Mouse (Mus musculus) midbrain, embryonic 15.5 days (tissue): ENCODE measurements around the gene Bace2. TPM values are rescaled to one million over a fixed set of nuclear protein-coding genes. Genes with fewer than 3 reads are reported as not detected.
A peak's percentile ranks its signal among the peaks of the same experiment; 100 is the strongest.

Experiments
- ATAC-seq: fragments of 200-750 bp; cut with Nextera tagmentation; replicated peaks from 2 replicates; pipeline ENCODE4 v1.8.0; 2017; ENCODE audit warnings: moderate TSS enrichment
- H3K27ac ChIP-seq: fragments of 300-500 bp; sonication (generic); 2 replicates; pipeline ENCODE4 v1.5.1; 2015; ENCODE audit warnings: mild to moderate bottlenecking, inconsistent platforms
- H3K27me3 ChIP-seq: fragments of 300-500 bp; sonication (generic); replicated peaks from 2 replicates; pipeline ENCODE4 v1.6.1; 2015; ENCODE audit warnings: inconsistent platforms
- H3K36me3 ChIP-seq: fragments of 300-500 bp; sonication (generic); replicated peaks from 2 replicates; pipeline ENCODE4 v1.6.1; 2015; ENCODE audit warnings: inconsistent platforms
- H3K4me1 ChIP-seq: fragments of 300-500 bp; sonication (generic); 2 replicates; pipeline ENCODE4 v1.6.1; 2015; ENCODE audit warnings: inconsistent platforms
- H3K4me2 ChIP-seq: fragments of 300-500 bp; sonication (generic); 2 replicates; pipeline ENCODE4 v1.6.1; 2015; ENCODE audit warnings: inconsistent platforms, mild to moderate bottlenecking, moderate library complexity
- H3K4me3 ChIP-seq: fragments of 300-500 bp; sonication (generic); 2 replicates; pipeline ENCODE4 v1.5.1; 2015; ENCODE audit warnings: mild to moderate bottlenecking, inconsistent platforms
- H3K9ac ChIP-seq: fragments of 300-500 bp; sonication (generic); 2 replicates; pipeline ENCODE4 v1.6.1; 2015; ENCODE audit warnings: mild to moderate bottlenecking, inconsistent platforms
- H3K9me3 ChIP-seq: fragments of 300-500 bp; sonication (generic); 2 replicates; pipeline ENCODE4 v1.6.1; 2016; ENCODE audit warnings: inconsistent platforms
- WGBS: fragments of 180-500 bp; shearing (Covaris S2); methylation state at CpG from one replicate; pipeline ENCODE4 v1.1.7; 2015; ENCODE audit warnings: mixed read lengths; 5-methylcytosine and 5-hydroxymethylcytosine counted together
- polyA plus RNA-seq: library from polyadenylated mRNA; unstranded; fragments of >200 nt; fragmentation: Nextera tagmentation; extraction: Ambion mirVana; gene quantifications from 2 replicates; pipeline ENCODE4 v1.2.1, GENCODE M21; 2015

Gene Bace2
- polyA plus RNA-seq, 1 experiment from 2014 or later = 5.5 TPM

- no peak for ATAC-seq
- Histone ChIP-seq H3K36me3 (no peaks in the 10 kb centered on the region), H3K27me3 (no peaks in the 10 kb centered on the region), H3K9ac (no peak overlapping the region), H3K4me2 (no peak overlapping the region), H3K4me1 (no peaks in the 10 kb centered on the region), H3K9me3 (no peaks in the 10 kb centered on the region), H3K27ac (no peak overlapping the region), H3K4me3 (no peak overlapping the region)
Measured at GRCm38 (mm10) chr16:97447386-97447785, 90.8 kb downstream of the Bace2 start.

- no peak for ATAC-seq
- Histone ChIP-seq H3K9ac (no peak overlapping the region), H3K36me3 (no peaks in the 10 kb centered on the region), H3K9me3 (no peaks in the 10 kb centered on the region), H3K27me3 (no peaks in the 10 kb centered on the region), H3K27ac (no peak overlapping the region), H3K4me2 (no peak overlapping the region), H3K4me3 (no peak overlapping the region), H3K4me1 (0 out of 2 replicates have a peak, but pooled peaks cover 2% of the 10 kb centered on the region)
- WGBS = 78% methylated on average over 1 of the region's 1 CpGs
Measured at GRCm38 (mm10) chr16:97459831-97460230, 103.3 kb downstream of the Bace2 start.

GRCm38 (mm10) chr16:97461271-97461670 lies 104.7 kb downstream of the Bace2 start:
- Histone ChIP-seq H3K4me2 (no peak overlapping the region), H3K36me3 (no peaks in the 10 kb centered on the region), H3K4me1 (0 out of 2 replicates have a peak, but pooled peaks cover 2% of the 10 kb centered on the region), H3K27ac (no peak overlapping the region), H3K9ac (no peak overlapping the region), H3K9me3 (no peaks in the 10 kb centered on the region), H3K4me3 (no peak overlapping the region), H3K27me3 (no peaks in the 10 kb centered on the region)
- 69% methylated on average over 2 of the region's 2 CpGs for WGBS
- ATAC-seq = no peak

- H3K27ac ChIP-seq = no peak within 1 kb of the TSS
- H3K9me3 ChIP-seq = no peaks in the 10 kb centered on the region
- H3K4me2 ChIP-seq = no peak within 1 kb of the TSS
- WGBS = 26% methylated on average over 4 of the region's 4 CpGs
- H3K4me1 ChIP-seq = 0 out of 2 replicates have a peak, but pooled peaks cover 2% of the 10 kb centered on the region
- no peak within 1 kb of the TSS for H3K4me3 ChIP-seq
- no peaks in the 10 kb centered on the region for H3K36me3 ChIP-seq
- ATAC-seq = 0 out of 2 replicates have a peak, but pooled peaks have one; percentile 37
- no peaks in the 10 kb centered on the region for H3K27me3 ChIP-seq
- H3K9ac ChIP-seq = no peak within 1 kb of the TSS
Measured at GRCm38 (mm10) chr16:97462481-97463181, 106.1 kb downstream of the Bace2 start, which contains the start of gene Mx1. Mx1 (minus strand) TSS chr16:97462907.

- Histone ChIP-seq H3K4me3 (no peak overlapping the region), H3K27me3 (no peaks in the 10 kb centered on the region), H3K4me1 (0 out of 2 replicates have a peak, but pooled peaks cover 2% of the 10 kb centered on the region), H3K4me2 (no peak overlapping the region), H3K9me3 (no peaks in the 10 kb centered on the region), H3K9ac (no peak overlapping the region), H3K36me3 (no peaks in the 10 kb centered on the region), H3K27ac (no peak overlapping the region)
- ATAC-seq = no peak
- WGBS = 55% methylated on average over 4 of the region's 4 CpGs
Measured at GRCm38 (mm10) chr16:97466182-97466957, 109.8 kb downstream of the Bace2 start.

GRCm38 (mm10) chr16:97467472-97467871 lies 110.9 kb downstream of the Bace2 start:
- H3K27me3 ChIP-seq = no peaks in the 10 kb centered on the region
- ATAC-seq = no peak
- WGBS = 79% methylated on average over 3 of the region's 3 CpGs
- H3K4me3 ChIP-seq = no peak overlapping the region
- no peaks in the 10 kb centered on the region for H3K4me1 ChIP-seq
- H3K4me2 ChIP-seq = no peak overlapping the region
- no peak overlapping the region for H3K9ac ChIP-seq
- H3K36me3 ChIP-seq = no peaks in the 10 kb centered on the region
- H3K9me3 ChIP-seq = no peaks in the 10 kb centered on the region
- H3K27ac ChIP-seq = no peak overlapping the region

GRCm38 (mm10) chr16:97467993-97468791 lies 111.7 kb downstream of the Bace2 start:
- Histone ChIP-seq H3K4me3 (no peak overlapping the region), H3K36me3 (no peaks in the 10 kb centered on the region), H3K4me1 (no peaks in the 10 kb centered on the region), H3K27me3 (no peaks in the 10 kb centered on the region), H3K27ac (no peak overlapping the region), H3K4me2 (no peak overlapping the region), H3K9ac (no peak overlapping the region), H3K9me3 (no peaks in the 10 kb centered on the region)
- WGBS = 80% methylated on average over 4 of the region's 4 CpGs
- ATAC-seq = no peak

GRCm38 (mm10) chr16:97474671-97475070 lies 118.1 kb downstream of the Bace2 start:
- Histone ChIP-seq H3K9me3 (no peaks in the 10 kb centered on the region), H3K4me1 (no peaks in the 10 kb centered on the region), H3K4me2 (no peak overlapping the region), H3K27me3 (no peaks in the 10 kb centered on the region), H3K36me3 (no peaks in the 10 kb centered on the region), H3K9ac (no peak overlapping the region), H3K4me3 (no peak overlapping the region), H3K27ac (no peak overlapping the region)
- no peak for ATAC-seq
- WGBS = 93% methylated on average over 2 of the region's 2 CpGs

GRCm38 (mm10) chr16:97475581-97475980 lies 119.0 kb downstream of the Bace2 start:
- Histone ChIP-seq H3K27ac (no peak overlapping the region), H3K36me3 (no peaks in the 10 kb centered on the region), H3K4me3 (no peak overlapping the region), H3K9ac (no peak overlapping the region), H3K27me3 (no peaks in the 10 kb centered on the region), H3K4me2 (no peak overlapping the region), H3K4me1 (no peaks in the 10 kb centered on the region), H3K9me3 (no peaks in the 10 kb centered on the region)
- 95% methylated on average over 3 of the region's 3 CpGs for WGBS
- ATAC-seq = no peak

GRCm38 (mm10) chr16:97476524-97476923 lies 120.0 kb downstream of the Bace2 start:
- no peak overlapping the region for H3K4me3 ChIP-seq
- H3K27ac ChIP-seq = no peak overlapping the region
- no peak overlapping the region for H3K4me2 ChIP-seq
- no peak for ATAC-seq
- H3K36me3 ChIP-seq = no peaks in the 10 kb centered on the region
- 83% methylated on average over 1 of the region's 1 CpGs for WGBS
- no peaks in the 10 kb centered on the region for H3K4me1 ChIP-seq
- no peak overlapping the region for H3K9ac ChIP-seq
- H3K9me3 ChIP-seq = no peaks in the 10 kb centered on the region
- H3K27me3 ChIP-seq = no peaks in the 10 kb centered on the region

- 73% methylated on average over 2 of the region's 2 CpGs for WGBS
- no peak overlapping the region for H3K9ac ChIP-seq
- ATAC-seq = no peak
- no peak overlapping the region for H3K4me3 ChIP-seq
- H3K9me3 ChIP-seq = no peaks in the 10 kb centered on the region
- H3K27me3 ChIP-seq = no peaks in the 10 kb centered on the region
- H3K4me2 ChIP-seq = no peak overlapping the region
- no peak overlapping the region for H3K27ac ChIP-seq
- no peaks in the 10 kb centered on the region for H3K36me3 ChIP-seq
- H3K4me1 ChIP-seq = no peaks in the 10 kb centered on the region
Measured at GRCm38 (mm10) chr16:97478655-97479054, 122.1 kb downstream of the Bace2 start.

- H3K4me1 ChIP-seq = no peaks in the 10 kb centered on the region
- H3K9ac ChIP-seq = no peak overlapping the region
- no peak for ATAC-seq
- WGBS = 74% methylated on average over 1 of the region's 1 CpGs
- H3K9me3 ChIP-seq = no peaks in the 10 kb centered on the region
- no peak overlapping the region for H3K27ac ChIP-seq
- H3K4me2 ChIP-seq = no peak overlapping the region
- H3K27me3 ChIP-seq = no peaks in the 10 kb centered on the region
- H3K4me3 ChIP-seq = no peak overlapping the region
- H3K36me3 ChIP-seq = no peaks in the 10 kb centered on the region
Measured at GRCm38 (mm10) chr16:97492369-97492768, 135.8 kb downstream of the Bace2 start.
